Mouse (Mus musculus): ENCODE data around the gene Syt14.

DNA sequence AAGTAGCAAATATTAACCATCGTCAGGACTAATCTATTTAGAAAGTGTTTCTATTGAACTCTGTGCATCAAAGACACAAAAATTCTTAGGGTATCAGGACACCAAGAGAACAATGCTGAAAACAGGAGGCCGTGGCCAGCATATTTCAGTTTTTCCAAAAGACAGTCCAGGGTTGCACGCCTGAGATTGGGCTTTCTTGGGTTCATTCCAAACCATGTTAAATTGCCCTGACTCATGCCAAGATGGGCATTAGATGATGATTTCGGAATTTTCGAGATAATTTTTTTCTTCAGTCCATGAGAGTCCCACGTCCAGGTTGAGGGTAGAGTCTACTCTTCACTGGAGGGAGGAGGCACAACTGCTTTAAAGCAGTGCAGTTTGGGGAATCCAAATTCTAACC, 178.6 kb downstream of the Syt14 start:
- no peak for TF ChIP-seq MAFK (IDR thresholded peaks at IDR 0.05; ENCODE audit: insufficient read depth, low read depth, low read length)
- no peak for TF ChIP-seq CHD2 (IDR thresholded peaks at IDR 0.05; ENCODE audit: low read depth, low read length)

Measured in ES-E14 (cell line).